Comparison of ENCODE assay signal across 28 mouse cellular contexts in genomic region chr15:60826226-60826625, GRCm38 (mm10).
"Had no signal": no experiment of that assay in that cellular context is flagged by ENCODE, and none has a peak within 500 bp of the region (broad histone marks: within the 10 kb centered on the region; RNA-seq: fewer than 3 reads in every experiment).

No protein-coding gene starts in this region.

- H3K9ac ChIP-seq: embryonic facial prominence, embryonic 12.5 days; embryonic facial prominence, embryonic 13.5 days; embryonic facial prominence, embryonic 15.5 days; forebrain, embryonic 12.5 days; forebrain, embryonic 13.5 days; forebrain, embryonic 15.5 days; forebrain, postnatal 0 days had no signal

- H3K27me3 ChIP-seq: embryonic facial prominence, embryonic 13.5 days; embryonic facial prominence, embryonic 15.5 days; forebrain, embryonic 15.5 days had no signal

- DNase-seq: cerebellum, adult 18-20 months; cerebellum, adult 2 months; cerebellum, adult 8-10 months; cerebellum, adult 9-10 months; cerebellum, adult 9-11 months; cerebellum, postnatal 10 days; cerebellum, postnatal 14 days; cerebellum, postnatal 25 days; cerebellum, postnatal 36 days; embryo, embryonic 11 days; forebrain, postnatal 0 days; gastrocnemius, adult 2 months; gastrocnemius, postnatal 10 days; gastrocnemius, postnatal 14 days; gastrocnemius, postnatal 25 days; gastrocnemius, postnatal 36 days; heart, adult 18-20 months had no signal

- H3K4me2 ChIP-seq: embryonic facial prominence, embryonic 12.5 days; embryonic facial prominence, embryonic 15.5 days; forebrain, embryonic 12.5 days; forebrain, embryonic 13.5 days; forebrain, embryonic 15.5 days had no signal

- H3K4me3 ChIP-seq: embryonic facial prominence, embryonic 10.5 days; embryonic facial prominence, embryonic 12.5 days; embryonic facial prominence, embryonic 13.5 days; embryonic facial prominence, embryonic 15.5 days; erythroblast, embryonic 14.5 days; forebrain, embryonic 10.5 days; forebrain, embryonic 12.5 days; forebrain, embryonic 13.5 days; forebrain, embryonic 15.5 days; gastrocnemius, adult 2 months had no signal

- H3K9me3 ChIP-seq: embryonic facial prominence, embryonic 10.5 days; embryonic facial prominence, embryonic 12.5 days; embryonic facial prominence, embryonic 13.5 days; embryonic facial prominence, embryonic 15.5 days; forebrain, embryonic 10.5 days; forebrain, embryonic 12.5 days; forebrain, embryonic 13.5 days; forebrain, embryonic 15.5 days had no signal

- ATAC-seq: forebrain, embryonic 13.5 days; forebrain, embryonic 14.5 days; forebrain, embryonic 15.5 days; forebrain, embryonic 16.5 days; forebrain, postnatal 0 days had no signal

- H3K27ac ChIP-seq: embryonic facial prominence, embryonic 10.5 days; embryonic facial prominence, embryonic 12.5 days; embryonic facial prominence, embryonic 13.5 days; embryonic facial prominence, embryonic 15.5 days; forebrain, embryonic 10.5 days; forebrain, embryonic 12.5 days; forebrain, embryonic 13.5 days; forebrain, embryonic 15.5 days; gastrocnemius, adult 2 months had no signal

- H3K36me3 ChIP-seq: embryonic facial prominence, embryonic 12.5 days; embryonic facial prominence, embryonic 13.5 days; embryonic facial prominence, embryonic 15.5 days; forebrain, embryonic 12.5 days; forebrain, embryonic 15.5 days had no signal
